In genomic region chr3:58663970-58664369, GRCm38 (mm10) we compare ENCODE assay signal across 21 mouse cellular contexts. TPM values are rescaled to one million over a fixed set of nuclear protein-coding genes. Genes with fewer than 3 reads are reported as not detected.
DNase-seq lines count a peak whose midpoint lies in the region.
"Had no signal": no experiment of that assay in that cellular context is flagged by ENCODE, and none has a peak within 500 bp of the region (broad histone marks: within the 10 kb centered on the region; RNA-seq: fewer than 3 reads in every experiment).

No protein-coding gene starts in this region.

- peak; percentile 29 for DNase-seq in adrenal gland, postnatal 14 days
- no peak for DNase-seq in adrenal gland, postnatal 4 days (ENCODE audit: low spot score in 2 of 2)
- DNase-seq in fat pad, adult 2 months (ENCODE audit: extremely low read depth, low read depth, low spot score), result peak; percentile 98
- peak; percentile 93 for DNase-seq in gonadal fat pad, adult 2 months (ENCODE audit: low read depth)
- no peak for DNase-seq in right cerebral cortex, postnatal 4 days
- DNase-seq: adrenal gland, postnatal 10 days; cerebellum, adult 11 months; cerebellum, adult 18-20 months; cerebellum, adult 8-10 months; cerebellum, adult 9-11 months; cerebellum, postnatal 14 days; cerebellum, postnatal 36 days; embryo, embryonic 11 days; forebrain, postnatal 0 days had no signal

RNA-seq across cellular contexts. Expression of gene Erich6, which starts 27.0 kb away (rescaled TPM):
- total RNA-seq in adrenal gland, postnatal 14 days (2021), result not detected in 2 replicates
- total RNA-seq in adrenal gland, postnatal 4 days (2021), result not detected
- polyA plus RNA-seq in gonadal fat pad, adult 2 months (2012; rRNA removed), result 0.92 and 0.93 TPM in 2 replicates
- total RNA-seq: common myeloid progenitor, adult 5-6 weeks; ES-E14; MEL had no signal
- polyA plus RNA-seq: embryonic facial prominence, embryonic 11.5 days; embryonic facial prominence, embryonic 15.5 days; erythroblast, embryonic 14.5 days; forebrain, embryonic 11.5 days had no signal

RNA-seq across cellular contexts. Expression of gene Siah2, which starts 28.2 kb away (rescaled TPM):
- total RNA-seq in adrenal gland, postnatal 14 days (2021), result 12.9 and 19.1 TPM in 2 replicates
- 10 to 100 TPM; 15.0 to 16.5 TPM for total RNA-seq in adrenal gland, postnatal 4 days (2021)
- polyA plus RNA-seq in gonadal fat pad, adult 2 months (2012; rRNA removed), result 11.3 and 14.0 TPM in 2 replicates

Comparison
In these comparisons a context has a peak if more than half of its experiments do, and no peak if none do; other contexts are left out.
1. DNase-seq: peak in adrenal gland, postnatal 14 days (single experiment), fat pad, adult 2 months (single experiment) and gonadal fat pad, adult 2 months (single experiment); none in adrenal gland, postnatal 4 days (0 of 2) and right cerebral cortex, postnatal 4 days (single experiment).